Mouse (Mus musculus) hindbrain, postnatal 0 days (tissue): Measurements from ENCODE around the gene Sec13. TPM values are rescaled to one million over a fixed set of nuclear protein-coding genes. Genes with fewer than 3 reads are reported as not detected.

Experiments used
- ATAC-seq: fragments of 200-750 bp; cut with Nextera tagmentation; 2 replicates; pipeline ENCODE4 v1.8.0; 2017; ENCODE audit warnings: mild to moderate bottlenecking, moderate TSS enrichment, moderate library complexity
- DNase-seq: peaks from one replicate; pipeline ENCODE4 v3.0.0-alpha.2; 2015; ENCODE audit warnings: low spot score
- H3K27ac ChIP-seq: fragments of 300-500 bp; sonication (generic); 2 replicates; pipeline ENCODE4 v1.5.1; 2014; ENCODE audit warnings: mild to moderate bottlenecking
- H3K27me3 ChIP-seq: fragments of 300-500 bp; sonication (generic); 2 replicates; pipeline ENCODE4 v1.6.1; 2014; ENCODE audit warnings: low read length, mixed read lengths; ENCODE audit not compliant: insufficient read depth
- H3K36me3 ChIP-seq: fragments of 300-500 bp; sonication (generic); 2 replicates; pipeline ENCODE4 v1.6.1; 2014; ENCODE audit warnings: low read length, mixed read lengths; ENCODE audit not compliant: insufficient read depth
- H3K4me1 ChIP-seq: fragments of 300-500 bp; sonication (generic); 2 replicates; pipeline ENCODE4 v1.6.1; 2014; ENCODE audit warnings: antibody characterized with exemption, low read length, mixed read lengths; ENCODE audit not compliant: insufficient read depth
- H3K4me2 ChIP-seq: fragments of 300-500 bp; sonication (generic); 2 replicates; pipeline ENCODE4 v1.6.1; 2014; ENCODE audit warnings: low read depth, mild to moderate bottlenecking, low read length, moderate library complexity, mixed read lengths
- H3K4me3 ChIP-seq: fragments of 300-500 bp; sonication (generic); 2 replicates; pipeline ENCODE4 v1.5.1; 2014; ENCODE audit warnings: low read length
- H3K9ac ChIP-seq: fragments of 300-500 bp; sonication (generic); replicated peaks from 2 replicates; pipeline ENCODE4 v1.6.1; 2014; ENCODE audit warnings: mild to moderate bottlenecking, low read length, moderate library complexity, mixed read lengths
- H3K9me3 ChIP-seq: fragments of 300-500 bp; sonication (generic); 2 replicates; pipeline ENCODE4 v1.6.1; 2016; ENCODE audit warnings: low read length, mixed read lengths
- CTCF ChIP-seq: IDR thresholded peaks from 2 replicates; pipeline ENCODE4 v1.5.1; 2016; ENCODE audit warnings: antibody characterized with exemption, control low read depth, low read depth
- WGBS: fragments of 180-500 bp; shearing (Covaris S2); extraction: QIAGEN DNeasy Blood & Tissue Kit; methylation state at CpG from one replicate; pipeline ENCODE4 v1.1.7; 2014; 5-methylcytosine and 5-hydroxymethylcytosine counted together
- polyA plus RNA-seq: library from polyadenylated mRNA; unstranded; fragments of >200 nt; fragmentation: Nextera tagmentation; extraction: Ambion mirVana; gene quantifications from 2 replicates; pipeline ENCODE4 v1.2.1, GENCODE M21; 2015
- total RNA-seq: library from RNA; depleted of rRNA; stranded (reverse); fragments of >200 nt; gene quantifications from 2 replicates; pipeline ENCODE4 v1.2.3, GENCODE M21; 2014

Sec13 gene
- total and polyA plus RNA-seq, 2 experiments from 2014 or later, result 129 to 171 TPM

GRCm38 (mm10) chr6:113695203-113695602 lies 45.3 kb downstream of the Sec13 start:
- peaks cover 15% of the 10 kb centered on the region for H3K4me1 ChIP-seq
- H3K9me3 ChIP-seq, result no peaks in the 10 kb centered on the region
- no peaks in the 10 kb centered on the region for H3K27me3 ChIP-seq
- no peak for TF ChIP-seq CTCF
- 73% methylated on average over 1 of the region's 1 CpGs for WGBS
- DNase-seq (no peak), ATAC-seq (no peak)
- 0 out of 2 replicates have a peak, but pooled peaks cover 6% of the 10 kb centered on the region for H3K36me3 ChIP-seq
- no peak overlapping the region for H3K27ac ChIP-seq
- no peak overlapping the region for H3K4me3 ChIP-seq
- no peak overlapping the region for H3K9ac ChIP-seq
- H3K4me2 ChIP-seq, result no peak overlapping the region

GRCm38 (mm10) chr6:113693377-113693776 lies 47.2 kb downstream of the Sec13 start:
- ATAC-seq (no peak), DNase-seq (no peak)
- H3K4me3 ChIP-seq, result no peak overlapping the region
- H3K4me2 ChIP-seq, result no peak overlapping the region
- H3K9ac ChIP-seq, result no peak overlapping the region
- H3K27ac ChIP-seq, result no peak overlapping the region
- TF ChIP-seq CTCF, result no peak
- no peaks in the 10 kb centered on the region for H3K36me3 ChIP-seq
- H3K27me3 ChIP-seq, result no peaks in the 10 kb centered on the region
- WGBS, result 92% methylated on average over 5 of the region's 5 CpGs
- H3K4me1 ChIP-seq, result peaks cover 6% of the 10 kb centered on the region
- no peaks in the 10 kb centered on the region for H3K9me3 ChIP-seq

- no peaks in the 10 kb centered on the region for H3K4me1 ChIP-seq
- no peak overlapping the region for H3K9ac ChIP-seq
- no peak overlapping the region for H3K4me2 ChIP-seq
- no peaks in the 10 kb centered on the region for H3K27me3 ChIP-seq
- no peak overlapping the region for H3K4me3 ChIP-seq
- no peak for TF ChIP-seq CTCF
- WGBS, result 77% methylated on average over 5 of the region's 5 CpGs
- no peaks in the 10 kb centered on the region for H3K36me3 ChIP-seq
- H3K9me3 ChIP-seq, result no peaks in the 10 kb centered on the region
- ATAC-seq (no peak), DNase-seq (no peak)
- no peak overlapping the region for H3K27ac ChIP-seq
These were observed 47.8 kb downstream of the Sec13 start for GRCm38 (mm10) chr6:113692661-113693133.

- no peak for DNase-seq
- no peaks in the 10 kb centered on the region for H3K9me3 ChIP-seq
- no peaks in the 10 kb centered on the region for H3K4me1 ChIP-seq
- no peak overlapping the region for H3K27ac ChIP-seq
- ATAC-seq, result no peak
- H3K9ac ChIP-seq, result no peak overlapping the region
- no peaks in the 10 kb centered on the region for H3K27me3 ChIP-seq
- TF ChIP-seq CTCF, result no peak
- H3K4me3 ChIP-seq, result no peak overlapping the region
- no peak overlapping the region for H3K4me2 ChIP-seq
- 89% methylated on average over 4 of the region's 4 CpGs for WGBS
- no peaks in the 10 kb centered on the region for H3K36me3 ChIP-seq
These were observed 49.5 kb downstream of the Sec13 start for GRCm38 (mm10) chr6:113691084-113691462.

GRCm38 (mm10) chr6:113690400-113691083 lies 50.0 kb downstream of the Sec13 start:
- H3K4me2 ChIP-seq, result no peak overlapping the region
- TF ChIP-seq CTCF, result no peak
- no peak for DNase-seq
- ATAC-seq, result no peak
- H3K9me3 ChIP-seq, result no peaks in the 10 kb centered on the region
- no peak overlapping the region for H3K9ac ChIP-seq
- H3K27me3 ChIP-seq, result no peaks in the 10 kb centered on the region
- H3K4me3 ChIP-seq, result no peak overlapping the region
- no peak overlapping the region for H3K27ac ChIP-seq
- no peaks in the 10 kb centered on the region for H3K4me1 ChIP-seq
- WGBS, result 9% methylated on average over 14 of the region's 14 CpGs
- H3K36me3 ChIP-seq, result no peaks in the 10 kb centered on the region

GRCm38 (mm10) chr6:113690008-113690399 lies 50.5 kb downstream of the Sec13 start:
- 36% methylated on average over 7 of the region's 7 CpGs for WGBS
- DNase-seq (no peak), ATAC-seq (no peak)
- Histone ChIP-seq H3K27me3 (no peaks in the 10 kb centered on the region), H3K27ac (peak overlapping the region; percentile 32; the same call in 1 of the 2 replicates), H3K36me3 (no peaks in the 10 kb centered on the region), H3K9ac (no peak overlapping the region), H3K4me3 (no peak overlapping the region), H3K4me2 (no peak overlapping the region), H3K9me3 (no peaks in the 10 kb centered on the region), H3K4me1 (no peaks in the 10 kb centered on the region)
- no peak for TF ChIP-seq CTCF

- no peak for TF ChIP-seq CTCF
- no peaks in the 10 kb centered on the region for H3K4me1 ChIP-seq
- DNase-seq (no peak), ATAC-seq (no peak)
- no peak overlapping the region for H3K4me3 ChIP-seq
- H3K9me3 ChIP-seq, result no peaks in the 10 kb centered on the region
- no peaks in the 10 kb centered on the region for H3K27me3 ChIP-seq
- no peaks in the 10 kb centered on the region for H3K36me3 ChIP-seq
- WGBS, result 42% methylated on average over 8 of the region's 8 CpGs
- H3K4me2 ChIP-seq, result no peak overlapping the region
- H3K9ac ChIP-seq, result no peak overlapping the region
- no peak overlapping the region for H3K27ac ChIP-seq
These were observed 53.9 kb downstream of the Sec13 start for GRCm38 (mm10) chr6:113686551-113687125.
